Mouse (Mus musculus): Measurements from ENCODE around the gene Zfp281.

DNA sequence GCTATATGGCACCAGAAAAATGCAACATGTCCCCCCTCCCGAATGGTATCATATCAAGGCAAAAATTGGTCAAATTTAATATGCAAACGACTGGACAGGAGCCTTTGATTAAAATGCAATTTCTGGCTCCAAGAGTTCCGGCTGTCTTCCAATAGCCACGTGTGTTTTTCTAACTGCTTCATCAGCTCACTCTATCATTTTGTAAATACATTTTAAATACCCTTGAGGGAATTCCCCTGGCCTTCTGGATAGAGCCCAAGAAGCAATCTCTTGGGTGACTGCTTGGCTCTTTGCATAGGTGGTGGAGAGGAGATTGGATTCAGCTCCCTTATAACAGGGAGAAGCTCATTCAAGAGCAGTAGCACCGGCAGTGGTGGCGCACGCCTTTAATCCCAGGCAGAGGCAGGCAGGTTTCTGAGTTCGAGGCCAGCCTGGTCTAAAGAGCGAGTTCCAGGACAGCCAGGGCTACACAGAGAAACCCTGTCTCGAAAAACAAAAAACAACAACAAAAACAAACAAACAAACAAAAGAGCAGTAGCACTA is 23.3 kb upstream of the Zfp281 start:
- TF ChIP-seq GATA1 (IDR thresholded peaks at IDR 0.05; ENCODE audit: borderline replicate concordance, low read length) (no peak), FLI1 (IDR thresholded peaks at IDR 0.05; ENCODE audit: low read length) (no peak)

Data from megakaryocyte, embryonic 14.5 days (primary cell).